Mouse (Mus musculus) CH12.LX (cell line): ENCODE data around the gene Lamc1. TPM values are rescaled to one million over a fixed set of nuclear protein-coding genes. Genes with fewer than 3 reads are reported as not detected.

Experiments used
- DNase-seq: peaks from one replicate; pipeline ENCODE4 v3.0.0-alpha.2; 2013; ENCODE audit errors: extremely low read depth
- H3K27ac ChIP-seq: 2 replicates; pipeline ENCODE4 v1.5.1; 2012; ENCODE audit warnings: low read depth, mild to moderate bottlenecking, control low read depth, moderate library complexity; ENCODE audit not compliant: insufficient read depth
- H3K27me3 ChIP-seq: replicated peaks from 2 replicates; pipeline ENCODE3; 2012; ENCODE audit warnings: inconsistent platforms
- H3K36me3 ChIP-seq, 2 experiments: replicated peaks in 1 of 2; 2 replicates each; pipeline versions ENCODE3 to v1.6.1; 2012; ENCODE audit warnings: inconsistent platforms in 1 of 2, low read length in 1 of 2, mild to moderate bottlenecking in 1 of 2, mixed read lengths in 1 of 2, moderate library complexity in 1 of 2; ENCODE audit not compliant: control insufficient read depth in 1 of 2, insufficient read depth in 1 of 2
- H3K4me1 ChIP-seq, 2 experiments: 2 replicates each; pipeline ENCODE4 v1.6.1; 2012; ENCODE audit warnings: inconsistent platforms in 1 of 2, moderate library complexity in 1 of 2; ENCODE audit not compliant: insufficient read depth in 2 of 2, control insufficient read depth in 1 of 2
- H3K4me2 ChIP-seq: 2 replicates; pipeline ENCODE4 v1.6.1; 2012; ENCODE audit warnings: low read depth, mild to moderate bottlenecking, control low read depth; ENCODE audit not compliant: poor library complexity, insufficient read depth, severe bottlenecking
- H3K4me3 ChIP-seq, 3 experiments: fragments of 150-350 bp in 1 of 3; sonication (generic) in 1 of 3; replicated peaks in 1 of 3; 2 replicates each; pipeline versions ENCODE3 to v1.5.1; 2011 to 2012; ENCODE audit warnings: low read depth in 2 of 3, low read length in 2 of 3, mild to moderate bottlenecking in 2 of 3, moderate library complexity in 2 of 3, control low read depth in 1 of 3, improper control_type of control experiment in 1 of 3, inconsistent platforms in 1 of 3, mixed read lengths in 1 of 3; ENCODE audit not compliant: poor library complexity in 1 of 3
- H3K79me2 ChIP-seq: replicated peaks from 2 replicates; pipeline ENCODE4 v1.6.1; 2012; ENCODE audit warnings: mild to moderate bottlenecking, moderate library complexity; ENCODE audit not compliant: control insufficient read depth, poor library complexity, insufficient read depth, severe bottlenecking; ENCODE audit errors: extremely low read depth
- H3K9ac ChIP-seq: 2 replicates; pipeline ENCODE4 v1.6.1; 2012; ENCODE audit warnings: low read depth, mild to moderate bottlenecking, control low read depth, moderate library complexity; ENCODE audit not compliant: insufficient read depth
- H3K9me3 ChIP-seq: replicated peaks from 2 replicates; pipeline ENCODE3; 2012; ENCODE audit warnings: low read length, inconsistent platforms, mixed read lengths
- CTCF ChIP-seq, 2 experiments: IDR thresholded peaks in 1 of 2; conservative IDR thresholded peaks in 1 of 2; 2 replicates each; pipeline ENCODE4 v1.5.1; 2011 to 2012; ENCODE audit warnings: low read depth in 2 of 2, low read length in 2 of 2, improper control_type of control experiment in 1 of 2, inconsistent platforms in 1 of 2, mild to moderate bottlenecking in 1 of 2, moderate library complexity in 1 of 2
- E2F4 ChIP-seq: IDR thresholded peaks from 2 replicates; pipeline ENCODE4 v1.6.1; 2011; ENCODE audit warnings: low read depth, low read length, improper control_type of control experiment; ENCODE audit not compliant: insufficient replicate concordance
- ETS1 ChIP-seq: conservative IDR thresholded peaks from 2 replicates; pipeline ENCODE4 v1.6.1; 2012; ENCODE audit warnings: low read depth, mild to moderate bottlenecking, inconsistent platforms, low read length, improper control_type of control experiment, moderate library complexity
- HCFC1 ChIP-seq: IDR thresholded peaks from 2 replicates; pipeline ENCODE4 v1.6.1; 2012; ENCODE audit warnings: low read depth, mild to moderate bottlenecking, inconsistent platforms, low read length, improper control_type of control experiment
- JUN ChIP-seq: IDR thresholded peaks from 2 replicates; pipeline ENCODE4 v1.6.1; 2011; ENCODE audit warnings: low read depth, mild to moderate bottlenecking, low read length, improper control_type of control experiment, moderate library complexity; ENCODE audit not compliant: insufficient read depth
- KAT2A ChIP-seq: IDR thresholded peaks from 2 replicates; pipeline ENCODE4 v1.6.1; 2012; ENCODE audit warnings: low read length, improper control_type of control experiment, inconsistent platforms; ENCODE audit not compliant: insufficient replicate concordance
- POLR2AphosphoS2 ChIP-seq: IDR thresholded peaks from 2 replicates; pipeline ENCODE4 v1.6.1; 2011; ENCODE audit warnings: low read depth, low read length, improper control_type of control experiment
- RCOR1 ChIP-seq: conservative IDR thresholded peaks from 2 replicates; pipeline ENCODE4 v1.6.1; 2012; ENCODE audit warnings: low read depth, mild to moderate bottlenecking, inconsistent platforms, low read length, improper control_type of control experiment
- TCF12 ChIP-seq: IDR thresholded peaks from 2 replicates; pipeline ENCODE4 v1.6.1; 2014; ENCODE audit warnings: low read depth, mild to moderate bottlenecking, inconsistent platforms, low read length, improper control_type of control experiment
- UBTF ChIP-seq: IDR thresholded peaks from 2 replicates; pipeline ENCODE4 v1.6.1; 2012; ENCODE audit warnings: low read depth, mild to moderate bottlenecking, inconsistent platforms, low read length, improper control_type of control experiment, moderate library complexity
- USF1 ChIP-seq: IDR thresholded peaks from 2 replicates; pipeline ENCODE4 v1.6.1; 2014; ENCODE audit warnings: low read depth, mild to moderate bottlenecking, inconsistent platforms, low read length, improper control_type of control experiment
- USF2 ChIP-seq: conservative IDR thresholded peaks from 2 replicates; pipeline ENCODE4 v1.6.1; 2011; ENCODE audit warnings: low read depth, low read length, improper control_type of control experiment
- ZC3H11A ChIP-seq: IDR thresholded peaks from 2 replicates; pipeline ENCODE4 v1.6.1; 2012; ENCODE audit warnings: low read depth, mild to moderate bottlenecking, inconsistent platforms, low read length, improper control_type of control experiment
- dilution Hi-C: fragments of 300-500 bp; cut with MboI; formaldehyde crosslinking; loops from 2 replicates; pipeline ENCODE4 v1.14.3; 2020; ENCODE audit warnings: low sequenced_read_pairs; ENCODE audit not compliant: extremely low pct_unique_long_range_greater_than_20kb, extremely low pct_ligation_motif_present
- in situ Hi-C: fragments of 300-500 bp; cut with MboI; formaldehyde crosslinking; loops from 3 replicates; pipeline ENCODE4 v1.14.3; 2019; ENCODE audit warnings: low sequenced_read_pairs, low pct_ligation_motif_present, low pct_unique_long_range_greater_than_20kb, mixed read lengths
- polyA plus RNA-seq: library from polyadenylated mRNA; unstranded; fragments of >175 nt; gene quantifications from 2 replicates; pipeline ENCODE4 v1.2.1, GENCODE M21; 2012; ENCODE audit warnings: low read depth; ENCODE audit not compliant: insufficient read length
- total RNA-seq, 2 experiments: library from RNA; depleted of rRNA; stranded (reverse); fragments of 300-350 nt in 1 of 2; fragments of >200 nt in 1 of 2; gene quantifications; 2 replicates each; pipeline ENCODE4 v1.2.3; 2012 to 2014

Gene Lamc1
- total and polyA plus RNA-seq, 3 experiments = 5.7 to 16.7 (median 10.5) TPM

- TF ChIP-seq JUN = no peak
- TF ChIP-seq CTCF (conservative IDR thresholded peaks at IDR 0.05 in 1 of 2, IDR thresholded peaks at IDR 0.05 in 1 of 2; ENCODE audit: low read depth in 2 of 2, low read length in 2 of 2) = no peak
- no peak for TF ChIP-seq ZC3H11A
- TF ChIP-seq UBTF = no peak
- no peak for TF ChIP-seq USF2
- no peak for TF ChIP-seq RCOR1
- TF ChIP-seq KAT2A = no peak
- no peak for TF ChIP-seq TCF12
- TF ChIP-seq E2F4 = no peak
- no peak for TF ChIP-seq POLR2AphosphoS2
- Histone ChIP-seq H3K27me3 (no peaks in the 10 kb centered on the region), H3K4me2 (no peak overlapping the region), H3K27ac (no peak overlapping the region), H3K79me2 (no peaks in the 10 kb centered on the region), H3K9ac (no peak overlapping the region), H3K4me3 (no peak overlapping the region), H3K4me1 (peaks cover 2 to 9% of the 10 kb centered on the region in 2 experiments; a peak in 2 of 4 replicates), H3K36me3 (peaks cover 26 to 68% of the 10 kb centered on the region in 2 experiments), H3K9me3 (no peaks in the 10 kb centered on the region)
- in situ Hi-C loops (no loop called here), dilution Hi-C loops (no loop called here)
- no peak for DNase-seq
These were observed 97.0 kb downstream of the Lamc1 start for GRCm38 (mm10) chr1:153235576-153235975.

DNA sequence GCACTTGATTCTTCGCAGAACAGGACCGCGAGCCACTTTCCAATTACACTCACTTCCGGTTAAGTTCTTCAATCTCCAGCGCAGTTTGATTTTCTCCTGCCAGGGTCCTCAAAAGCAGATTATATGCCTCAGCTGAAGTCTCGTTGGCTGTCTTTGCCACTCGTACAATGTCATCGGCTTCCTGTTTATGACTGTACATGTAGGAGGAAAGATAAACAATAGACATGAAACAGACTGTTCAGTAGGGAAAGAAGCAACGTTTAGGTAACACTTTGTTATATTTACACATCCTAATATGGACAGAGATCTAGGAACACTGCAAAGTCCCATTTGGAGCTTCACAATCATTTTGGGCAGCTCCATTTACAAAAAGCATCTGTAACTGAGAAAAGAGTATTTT, 100.9 kb downstream of the Lamc1 start:
- in situ Hi-C loops (no loop called here), dilution Hi-C loops (no loop called here)
- Histone ChIP-seq H3K4me2 (no peak overlapping the region), H3K9me3 (no peaks in the 10 kb centered on the region), H3K27ac (no peak overlapping the region), H3K4me1 (peaks cover 0 to 4% of the 10 kb centered on the region in 2 experiments; a peak in 1 of 4 replicates), H3K79me2 (no peaks in the 10 kb centered on the region), H3K36me3 (peaks cover 41 to 78% of the 10 kb centered on the region in 2 experiments), H3K4me3 (no peak overlapping the region), H3K27me3 (no peaks in the 10 kb centered on the region), H3K9ac (no peak overlapping the region)
- no peak for DNase-seq
- TF ChIP-seq ETS1 (no peak), HCFC1 (no peak)

GRCm38 (mm10) chr1:153227916-153228315, 104.7 kb downstream of the Lamc1 start:
- H3K4me3 ChIP-seq = no peak overlapping the region
- H3K27ac ChIP-seq = no peak overlapping the region
- H3K9me3 ChIP-seq = no peaks in the 10 kb centered on the region
- dilution Hi-C loops (no loop called here), in situ Hi-C loops (no loop called here)
- no peak for DNase-seq
- H3K27me3 ChIP-seq = no peaks in the 10 kb centered on the region
- TF ChIP-seq CTCF (conservative IDR thresholded peaks at IDR 0.05 in 1 of 2, IDR thresholded peaks at IDR 0.05 in 1 of 2; ENCODE audit: low read depth in 2 of 2, low read length in 2 of 2) (no peak), USF1 (no peak)
- H3K79me2 ChIP-seq = no peaks in the 10 kb centered on the region
- no peak overlapping the region for H3K4me2 ChIP-seq
- H3K4me1 ChIP-seq = no peaks in the 10 kb centered on the region
- H3K36me3 ChIP-seq = peaks cover 51 to 87% of the 10 kb centered on the region in 2 experiments
- no peak overlapping the region for H3K9ac ChIP-seq
